Mouse (Mus musculus) olfactory bulb, adult 2 months (tissue): ENCODE measurements at regions not wholly inside any gene's neighbourhood (a gene's known extent, or its start where the extent isn't known, plus 50 kb on each side); places are given as distances from the start of the nearest gene placed in this dataset.

Experiments
- H3K27ac ChIP-seq: fragments of 200-500 bp; 2 replicates; pipeline ENCODE4 v1.5.1; 2012; ENCODE audit warnings: low read depth, low read length; ENCODE audit not compliant: insufficient read depth
- H3K4me1 ChIP-seq: fragments of 200-500 bp; 2 replicates; pipeline ENCODE4 v1.6.1; 2012; ENCODE audit warnings: low read length; ENCODE audit not compliant: control insufficient read depth, insufficient read depth
- H3K4me3 ChIP-seq: fragments of 200-500 bp; 2 replicates; pipeline ENCODE4 v1.5.1; 2012; ENCODE audit warnings: mild to moderate bottlenecking, low read depth, low read length, moderate library complexity; ENCODE audit not compliant: insufficient read depth
- CTCF ChIP-seq: fragments of 200-500 bp; IDR thresholded peaks from 2 replicates; pipeline ENCODE4 v1.5.1; 2012; ENCODE audit warnings: low read depth, mild to moderate bottlenecking, low read length, moderate library complexity; ENCODE audit not compliant: insufficient read depth
- POLR2A ChIP-seq: fragments of 200-500 bp; IDR thresholded peaks from 2 replicates; pipeline ENCODE4 v1.6.1; 2012; ENCODE audit warnings: mild to moderate bottlenecking, low read depth, low read length, moderate library complexity; ENCODE audit not compliant: insufficient read depth
- WGBS: fragments of 180-500 bp; shearing (Covaris S2); methylation state at CpG from one replicate; pipeline ENCODE4 v1.1.7; 2018; 5-methylcytosine and 5-hydroxymethylcytosine counted together

- H3K4me1 ChIP-seq: peaks cover 1% of the 10 kb centered on the region
- 91% methylated on average over 12 of the region's 12 CpGs for WGBS
- TF ChIP-seq POLR2A (no peak), CTCF (no peak)
- H3K27ac ChIP-seq: no peak overlapping the region
- no peak overlapping the region for H3K4me3 ChIP-seq
These were observed 198.2 kb downstream of the Ttc8 start for GRCm38 (mm10) chr12:99118381-99119115.

GRCm38 (mm10) chr12:99119966-99120365 lies 199.6 kb downstream of the Ttc8 start:
- Histone ChIP-seq H3K4me3 (no peak overlapping the region), H3K27ac (no peak overlapping the region), H3K4me1 (peaks cover 5% of the 10 kb centered on the region)
- 89% methylated on average over 9 of the region's 9 CpGs for WGBS
- TF ChIP-seq POLR2A (no peak), CTCF (no peak)

- Histone ChIP-seq H3K4me3 (no peak overlapping the region), H3K4me1 (peaks cover 5% of the 10 kb centered on the region), H3K27ac (0 out of 2 replicates have a peak overlapping the region, but pooled peaks have one; percentile 14)
- TF ChIP-seq CTCF (no peak), POLR2A (no peak)
- 44% methylated on average over 15 of the region's 15 CpGs for WGBS
These were observed 203.5 kb downstream of the Ttc8 start for GRCm38 (mm10) chr12:99123611-99124495.

- Histone ChIP-seq H3K4me1 (peaks cover 5% of the 10 kb centered on the region), H3K27ac (no peak overlapping the region), H3K4me3 (no peak overlapping the region)
- TF ChIP-seq POLR2A (no peak), CTCF (no peak)
- WGBS: 95% methylated on average over 2 of the region's 2 CpGs
These were observed 205.8 kb downstream of the Ttc8 start for GRCm38 (mm10) chr12:99126129-99126528.
